Mouse (Mus musculus) kidney, adult 2 months (tissue): ENCODE results near the gene Npl.

ENCODE experiments used
- CTCF ChIP-seq: fragments of 200-500 bp; conservative IDR thresholded peaks from 2 replicates; pipeline ENCODE4 v1.5.1; 2011; ENCODE audit warnings: low read depth, mild to moderate bottlenecking, control low read depth, low read length, moderate library complexity, mixed read lengths; ENCODE audit not compliant: insufficient read depth, insufficient read length
- POLR2A ChIP-seq: fragments of 200-500 bp; IDR thresholded peaks from one replicate; pipeline ENCODE4 v1.6.1; 2011; ENCODE audit warnings: low read depth, low read length, control low read depth

GRCm38 (mm10) chr1:153493338-153493737 lies 56.5 kb downstream of the Npl start:
- no peak for TF ChIP-seq CTCF
- TF ChIP-seq POLR2A: no peak
